Mouse (Mus musculus): ENCODE measurements around the gene Tmem200b. TPM values are rescaled to one million over a fixed set of nuclear protein-coding genes. Genes with fewer than 3 reads are reported as not detected.

The Tmem200b gene
- polyA plus RNA-seq, 1 experiment from 2014 or later: 0.15 TPM

- no peaks in the 10 kb centered on the region for H3K27me3 ChIP-seq (replicated peaks)
- H3K4me3 ChIP-seq: no peak overlapping the region
- H3K27ac ChIP-seq: no peak overlapping the region
- H3K9me3 ChIP-seq: no peaks in the 10 kb centered on the region
- ATAC-seq (replicated peaks): no peak
- H3K36me3 ChIP-seq (replicated peaks): peaks cover 12% of the 10 kb centered on the region; the same call in 1 of the 2 replicates
- H3K4me1 ChIP-seq: peaks cover 7% of the 10 kb centered on the region
- no peak overlapping the region for H3K4me2 ChIP-seq
- WGBS: 98% methylated on average over 1 of the region's 1 CpGs
- H3K9ac ChIP-seq: no peak overlapping the region
Observed at GRCm38 (mm10) chr4:131888564-131888963, 33.0 kb upstream of the Tmem200b start.

- Histone ChIP-seq H3K4me3 (no peak overlapping the region), H3K9ac (no peak overlapping the region), H3K27ac (no peak overlapping the region), H3K9me3 (no peaks in the 10 kb centered on the region), H3K27me3 (replicated peaks) (no peaks in the 10 kb centered on the region), H3K36me3 (replicated peaks) (peaks cover 27% of the 10 kb centered on the region; the same call in 1 of the 2 replicates), H3K4me1 (0 out of 2 replicates have a peak, but pooled peaks cover under 1% of the 10 kb centered on the region), H3K4me2 (no peak overlapping the region)
- 88% methylated on average over 3 of the region's 3 CpGs for WGBS
- no peak for ATAC-seq (replicated peaks)
Observed at GRCm38 (mm10) chr4:131890692-131891091, 30.9 kb upstream of the Tmem200b start.

GRCm38 (mm10) chr4:131897109-131897508 lies 24.5 kb upstream of the Tmem200b start:
- no peak for ATAC-seq (replicated peaks)
- no peaks in the 10 kb centered on the region for H3K27me3 ChIP-seq (replicated peaks)
- H3K4me3 ChIP-seq: no peak overlapping the region
- peaks cover 56% of the 10 kb centered on the region for H3K36me3 ChIP-seq (replicated peaks)
- no peaks in the 10 kb centered on the region for H3K9me3 ChIP-seq
- 97% methylated on average over 5 of the region's 5 CpGs for WGBS
- no peak overlapping the region for H3K4me2 ChIP-seq
- H3K9ac ChIP-seq: no peak overlapping the region
- H3K4me1 ChIP-seq: no peaks in the 10 kb centered on the region
- H3K27ac ChIP-seq: no peak overlapping the region

- no peak for ATAC-seq (replicated peaks)
- no peak overlapping the region for H3K4me3 ChIP-seq
- peaks cover 54% of the 10 kb centered on the region for H3K36me3 ChIP-seq (replicated peaks)
- no peaks in the 10 kb centered on the region for H3K4me1 ChIP-seq
- no peaks in the 10 kb centered on the region for H3K27me3 ChIP-seq (replicated peaks)
- WGBS: 97% methylated on average over 8 of the region's 8 CpGs
- H3K9ac ChIP-seq: no peak overlapping the region
- no peak overlapping the region for H3K27ac ChIP-seq
- H3K4me2 ChIP-seq: no peak overlapping the region
- no peaks in the 10 kb centered on the region for H3K9me3 ChIP-seq
Observed at GRCm38 (mm10) chr4:131897787-131898186, 23.8 kb upstream of the Tmem200b start.

GRCm38 (mm10) chr4:131898503-131899179 lies 22.9 kb upstream of the Tmem200b start:
- Histone ChIP-seq H3K27me3 (replicated peaks) (no peaks in the 10 kb centered on the region), H3K9me3 (no peaks in the 10 kb centered on the region), H3K36me3 (replicated peaks) (peaks cover 51% of the 10 kb centered on the region), H3K4me2 (no peak overlapping the region), H3K27ac (no peak overlapping the region), H3K9ac (no peak overlapping the region), H3K4me3 (no peak overlapping the region), H3K4me1 (no peaks in the 10 kb centered on the region)
- no peak for ATAC-seq (replicated peaks)
- WGBS: 86% methylated on average over 12 of the region's 12 CpGs

GRCm38 (mm10) chr4:131899180-131899554 lies 22.4 kb upstream of the Tmem200b start:
- peaks cover 46% of the 10 kb centered on the region for H3K36me3 ChIP-seq (replicated peaks)
- no peak overlapping the region for H3K4me2 ChIP-seq
- no peak for ATAC-seq (replicated peaks)
- no peak overlapping the region for H3K4me3 ChIP-seq
- no peaks in the 10 kb centered on the region for H3K9me3 ChIP-seq
- WGBS: 90% methylated on average over 6 of the region's 6 CpGs
- no peaks in the 10 kb centered on the region for H3K4me1 ChIP-seq
- H3K9ac ChIP-seq: no peak overlapping the region
- H3K27ac ChIP-seq: no peak overlapping the region
- no peaks in the 10 kb centered on the region for H3K27me3 ChIP-seq (replicated peaks)

- no peak for ATAC-seq (replicated peaks)
- Histone ChIP-seq H3K27me3 (replicated peaks) (no peaks in the 10 kb centered on the region), H3K9me3 (no peaks in the 10 kb centered on the region), H3K36me3 (replicated peaks) (peaks cover 42% of the 10 kb centered on the region), H3K27ac (no peak overlapping the region), H3K4me2 (no peak overlapping the region), H3K4me1 (no peaks in the 10 kb centered on the region), H3K4me3 (no peak overlapping the region), H3K9ac (no peak overlapping the region)
- WGBS: 90% methylated on average over 15 of the region's 15 CpGs
Observed at GRCm38 (mm10) chr4:131901090-131901489, 20.5 kb upstream of the Tmem200b start.

- WGBS: 52% methylated on average over 8 of the region's 8 CpGs
- H3K27me3 ChIP-seq (replicated peaks): no peaks in the 10 kb centered on the region
- H3K9ac ChIP-seq: no peak overlapping the region
- H3K9me3 ChIP-seq: no peaks in the 10 kb centered on the region
- H3K4me2 ChIP-seq: no peak overlapping the region
- no peak overlapping the region for H3K4me3 ChIP-seq
- H3K27ac ChIP-seq: no peak overlapping the region
- peak; percentile 50; the same call in 1 of the 2 replicates for ATAC-seq (replicated peaks)
- H3K4me1 ChIP-seq: no peaks in the 10 kb centered on the region
- peaks cover 27% of the 10 kb centered on the region for H3K36me3 ChIP-seq (replicated peaks)
Observed at GRCm38 (mm10) chr4:131904478-131904877, 17.1 kb upstream of the Tmem200b start.

GRCm38 (mm10) chr4:131906423-131906822 lies 15.1 kb upstream of the Tmem200b start:
- H3K27ac ChIP-seq: no peak overlapping the region
- WGBS: 75% methylated on average over 6 of the region's 6 CpGs
- H3K9ac ChIP-seq: no peak overlapping the region
- peaks cover 14% of the 10 kb centered on the region for H3K4me1 ChIP-seq
- H3K9me3 ChIP-seq: no peaks in the 10 kb centered on the region
- H3K27me3 ChIP-seq (replicated peaks): no peaks in the 10 kb centered on the region
- H3K4me3 ChIP-seq: no peak overlapping the region
- no peak overlapping the region for H3K4me2 ChIP-seq
- H3K36me3 ChIP-seq (replicated peaks): peaks cover 8% of the 10 kb centered on the region; the same call in 1 of the 2 replicates
- no peak for ATAC-seq (replicated peaks)

- Histone ChIP-seq H3K4me1 (peaks cover 14% of the 10 kb centered on the region), H3K27me3 (replicated peaks) (peaks cover 7% of the 10 kb centered on the region), H3K9ac (no peak overlapping the region), H3K4me3 (no peak overlapping the region), H3K36me3 (replicated peaks) (0 out of 2 replicates have a peak, but pooled peaks cover 4% of the 10 kb centered on the region), H3K4me2 (no peak overlapping the region), H3K27ac (no peak overlapping the region), H3K9me3 (no peaks in the 10 kb centered on the region)
- WGBS: 84% methylated on average over 3 of the region's 3 CpGs
- ATAC-seq (replicated peaks): no peak
Observed at GRCm38 (mm10) chr4:131907912-131908311, 13.7 kb upstream of the Tmem200b start.

GRCm38 (mm10) chr4:131910237-131910994 lies 11.2 kb upstream of the Tmem200b start:
- H3K4me3 ChIP-seq: no peak overlapping the region
- no peak overlapping the region for H3K9ac ChIP-seq
- peaks cover 22% of the 10 kb centered on the region for H3K4me1 ChIP-seq
- WGBS: 11% methylated on average over 18 of the region's 21 CpGs
- 0 out of 2 replicates have a peak, but pooled peaks cover under 1% of the 10 kb centered on the region for H3K36me3 ChIP-seq (replicated peaks)
- no peak overlapping the region for H3K27ac ChIP-seq
- peaks cover 27% of the 10 kb centered on the region for H3K27me3 ChIP-seq (replicated peaks)
- ATAC-seq (replicated peaks): no peak
- H3K4me2 ChIP-seq: peak overlapping the region; percentile 21
- H3K9me3 ChIP-seq: no peaks in the 10 kb centered on the region

GRCm38 (mm10) chr4:131911521-131911920 lies 10.1 kb upstream of the Tmem200b start:
- WGBS: 72% methylated on average over 5 of the region's 5 CpGs
- ATAC-seq (replicated peaks): no peak
- H3K27ac ChIP-seq: no peak overlapping the region
- peaks cover 32% of the 10 kb centered on the region for H3K4me1 ChIP-seq
- H3K9me3 ChIP-seq: no peaks in the 10 kb centered on the region
- H3K4me3 ChIP-seq: no peak overlapping the region
- H3K9ac ChIP-seq: no peak overlapping the region
- H3K4me2 ChIP-seq: no peak overlapping the region
- no peaks in the 10 kb centered on the region for H3K36me3 ChIP-seq (replicated peaks)
- peaks cover 38% of the 10 kb centered on the region for H3K27me3 ChIP-seq (replicated peaks)

Data from midbrain, embryonic 15.5 days (tissue).